Mouse (Mus musculus) MEL (cell line): Measurements from ENCODE around the gene March6. TPM values are rescaled to one million over a fixed set of nuclear protein-coding genes. Genes with fewer than 3 reads are reported as not detected.

Source experiments
- DNase-seq: peaks from one replicate; pipeline ENCODE4 v3.0.0; 2011; ENCODE audit warnings: low read depth, low spot score
- H3K27ac ChIP-seq: 2 replicates; pipeline ENCODE4 v1.5.1; 2012; ENCODE audit warnings: low read depth, mild to moderate bottlenecking, control low read depth, low read length, moderate library complexity; ENCODE audit not compliant: control insufficient read depth
- H3K27me3 ChIP-seq, 2 experiments: fragments of 150-350 bp in 1 of 2; sonication (generic) in 1 of 2; 2 replicates each; pipeline ENCODE4 v1.6.1; 2012; ENCODE audit warnings: low read length in 2 of 2, mild to moderate bottlenecking in 2 of 2, improper control_type of control experiment in 1 of 2, moderate library complexity in 1 of 2; ENCODE audit not compliant: insufficient read depth in 2 of 2, control insufficient read depth in 1 of 2
- H3K36me3 ChIP-seq, 2 experiments: 2 replicates each; pipeline ENCODE4 v1.6.1; 2012 to 2014; ENCODE audit warnings: low read length in 2 of 2, improper control_type of control experiment in 1 of 2, inconsistent platforms in 1 of 2, mild to moderate bottlenecking in 1 of 2; ENCODE audit not compliant: insufficient read depth in 2 of 2, control insufficient read depth in 1 of 2
- H3K4me1 ChIP-seq, 2 experiments: fragments of 150-350 bp in 1 of 2; sonication (generic) in 1 of 2; 2 replicates each; pipeline ENCODE4 v1.6.1; 2012; ENCODE audit warnings: low read length in 2 of 2, improper control_type of control experiment in 1 of 2, mild to moderate bottlenecking in 1 of 2; ENCODE audit not compliant: insufficient read depth in 2 of 2, control insufficient read depth in 1 of 2
- H3K4me3 ChIP-seq, 2 experiments: fragments of 150-350 bp in 1 of 2; sonication (generic) in 1 of 2; 2 replicates each; pipeline ENCODE4 v1.5.1; 2012; ENCODE audit warnings: low read depth in 2 of 2, low read length in 2 of 2, mild to moderate bottlenecking in 2 of 2, moderate library complexity in 2 of 2, control low read depth in 1 of 2, improper control_type of control experiment in 1 of 2; ENCODE audit not compliant: control insufficient read depth in 1 of 2, insufficient read depth in 1 of 2
- H3K79me2 ChIP-seq: 2 replicates; pipeline ENCODE4 v1.6.1; 2012; ENCODE audit warnings: mild to moderate bottlenecking, low read length, moderate library complexity; ENCODE audit not compliant: control insufficient read depth, poor library complexity, insufficient read depth
- H3K9ac ChIP-seq: 2 replicates; pipeline ENCODE4 v1.6.1; 2012; ENCODE audit warnings: low read depth, mild to moderate bottlenecking, control low read depth, low read length, moderate library complexity; ENCODE audit not compliant: control insufficient read depth, poor library complexity, severe bottlenecking
- H3K9me3 ChIP-seq: fragments of 150-350 bp; sonication (generic); replicated peaks from 2 replicates; pipeline ENCODE4 v1.6.1; 2012; ENCODE audit warnings: mild to moderate bottlenecking, low read length, improper control_type of control experiment, moderate library complexity; ENCODE audit not compliant: insufficient read depth
- BHLHE40 ChIP-seq: IDR thresholded peaks from 2 replicates; pipeline ENCODE4 v1.6.1; 2012; ENCODE audit warnings: low read depth, mild to moderate bottlenecking, inconsistent platforms, low read length, improper control_type of control experiment, borderline replicate concordance
- CHD1 ChIP-seq: IDR thresholded peaks from 2 replicates; pipeline ENCODE4 v1.6.1; 2012; ENCODE audit warnings: low read depth, mild to moderate bottlenecking, inconsistent platforms, low read length, improper control_type of control experiment
- CTCF ChIP-seq, 3 experiments: IDR thresholded peaks in 2 of 3; conservative IDR thresholded peaks in 1 of 3; 2 replicates each; pipeline ENCODE4 v1.5.1; 2011 to 2012; ENCODE audit warnings: low read length in 3 of 3, low read depth in 2 of 3, mild to moderate bottlenecking in 2 of 3, improper control_type of control experiment in 1 of 3, inconsistent platforms in 1 of 3, mixed read lengths in 1 of 3, moderate library complexity in 1 of 3; ENCODE audit not compliant: control insufficient read depth in 1 of 3, insufficient read depth in 1 of 3, poor library complexity in 1 of 3, severe bottlenecking in 1 of 3
- E2F4 ChIP-seq: IDR thresholded peaks from 2 replicates; pipeline ENCODE4 v1.6.1; 2011; ENCODE audit warnings: low read depth, low read length, improper control_type of control experiment, borderline replicate concordance
- ELF1 ChIP-seq: IDR thresholded peaks from 2 replicates; pipeline ENCODE4 v1.6.1; 2014; ENCODE audit warnings: low read depth, mild to moderate bottlenecking, inconsistent platforms, low read length, improper control_type of control experiment, moderate library complexity
- EP300 ChIP-seq, 2 experiments: IDR thresholded peaks; 2 replicates each; pipeline ENCODE4 v1.6.1; 2011; ENCODE audit warnings: improper control_type of control experiment in 2 of 2, low read length in 2 of 2, low read depth in 1 of 2, mild to moderate bottlenecking in 1 of 2
- GABPA ChIP-seq: IDR thresholded peaks from 2 replicates; pipeline ENCODE4 v1.6.1; 2012; ENCODE audit warnings: low read depth, mild to moderate bottlenecking, inconsistent platforms, low read length, improper control_type of control experiment, moderate library complexity
- GATA1 ChIP-seq: IDR thresholded peaks from 2 replicates; pipeline ENCODE4 v1.6.1; 2011; ENCODE audit warnings: low read depth, low read length, improper control_type of control experiment
- JUND ChIP-seq: IDR thresholded peaks from 2 replicates; pipeline ENCODE4 v1.6.1; 2011; ENCODE audit warnings: low read depth, mild to moderate bottlenecking, improper control_type of control experiment, low read length
- MAFK ChIP-seq: IDR thresholded peaks from 2 replicates; pipeline ENCODE4 v1.6.1; 2011; ENCODE audit warnings: low read depth, mild to moderate bottlenecking, low read length, improper control_type of control experiment, borderline replicate concordance
- MAX ChIP-seq: IDR thresholded peaks from 2 replicates; pipeline ENCODE4 v1.6.1; 2011; ENCODE audit warnings: low read length, improper control_type of control experiment
- MEF2A ChIP-seq: IDR thresholded peaks from 2 replicates; pipeline ENCODE4 v1.6.1; 2014; ENCODE audit warnings: low read depth, mild to moderate bottlenecking, inconsistent platforms, low read length, improper control_type of control experiment; ENCODE audit not compliant: poor library complexity, insufficient replicate concordance, severe bottlenecking; ENCODE audit errors: extremely low read depth
- NELFE ChIP-seq: IDR thresholded peaks from 2 replicates; pipeline ENCODE4 v1.6.1; 2011; ENCODE audit warnings: low read depth, low read length, improper control_type of control experiment
- NRF1 ChIP-seq: IDR thresholded peaks from 2 replicates; pipeline ENCODE4 v1.6.1; 2014; ENCODE audit warnings: low read depth, mild to moderate bottlenecking, inconsistent platforms, low read length, improper control_type of control experiment, moderate library complexity; ENCODE audit not compliant: poor library complexity, insufficient read depth, severe bottlenecking
- POLR2AphosphoS2 ChIP-seq: IDR thresholded peaks from 2 replicates; pipeline ENCODE4 v1.6.1; 2011; ENCODE audit warnings: low read length, improper control_type of control experiment
- POLR2AphosphoS5 ChIP-seq: IDR thresholded peaks from 2 replicates; pipeline ENCODE4 v1.6.1; 2012; ENCODE audit warnings: low read depth, borderline replicate concordance, mild to moderate bottlenecking, inconsistent platforms, low read length, moderate library complexity, mixed read lengths
- SIN3A ChIP-seq: IDR thresholded peaks from 2 replicates; pipeline ENCODE4 v1.6.1; 2012; ENCODE audit warnings: low read length, improper control_type of control experiment, inconsistent platforms
- SMC3 ChIP-seq: IDR thresholded peaks from 2 replicates; pipeline ENCODE4 v1.6.1; 2011; ENCODE audit warnings: low read depth, low read length, improper control_type of control experiment
- TAL1 ChIP-seq: IDR thresholded peaks from 2 replicates; pipeline ENCODE4 v1.6.1; 2012; ENCODE audit warnings: mild to moderate bottlenecking, inconsistent platforms, low read length, moderate library complexity, mixed read lengths
- UBTF ChIP-seq: IDR thresholded peaks from 2 replicates; pipeline ENCODE4 v1.6.1; 2012; ENCODE audit warnings: low read depth, mild to moderate bottlenecking, inconsistent platforms, low read length, improper control_type of control experiment, moderate library complexity, borderline replicate concordance; ENCODE audit not compliant: insufficient read depth
- USF1 ChIP-seq: IDR thresholded peaks from 2 replicates; pipeline ENCODE4 v1.6.1; 2014; ENCODE audit warnings: low read depth, mild to moderate bottlenecking, inconsistent platforms, low read length, improper control_type of control experiment, moderate library complexity
- ZKSCAN1 ChIP-seq: IDR thresholded peaks from 2 replicates; pipeline ENCODE4 v1.6.1; 2012; ENCODE audit warnings: low read depth, mild to moderate bottlenecking, inconsistent platforms, low read length, improper control_type of control experiment, moderate library complexity
- ZNF384 ChIP-seq: IDR thresholded peaks from 2 replicates; pipeline ENCODE4 v1.6.1; 2012; ENCODE audit warnings: low read depth, mild to moderate bottlenecking, inconsistent platforms, low read length, improper control_type of control experiment
- polyA plus RNA-seq, 2 experiments: library from polyadenylated mRNA; stranded (reverse) in 1 of 2; unstranded in 1 of 2; fragments of >175 nt in 1 of 2; fragments of >200 nt in 1 of 2; gene quantifications; 2 replicates each; pipeline versions ENCODE4 v1.2.1 to v1.2.4; 2012; ENCODE audit warnings: low replicate concordance in 2 of 2, low read depth in 1 of 2; ENCODE audit not compliant: insufficient read length in 2 of 2, insufficient read depth in 1 of 2, missing spikeins in 1 of 2
- total RNA-seq: library from RNA; depleted of rRNA; stranded (reverse); fragments of 300-350 nt; gene quantifications from 2 replicates; pipeline ENCODE4 v1.2.3, GENCODE M21; 2012

March6 gene
- total and polyA plus RNA-seq, 3 experiments = 37.9 to 114 (median 62.5) TPM

- no peaks in the 10 kb centered on the region for H3K27me3 ChIP-seq
- H3K4me1 ChIP-seq = peaks cover 0 to 17% of the 10 kb centered on the region in 2 experiments; a peak in 2 of 4 replicates
- H3K9ac ChIP-seq = no peak overlapping the region
- TF ChIP-seq MAX = no peak
- TF ChIP-seq CTCF (IDR thresholded peaks at IDR 0.05 in 2 of 3, conservative IDR thresholded peaks at IDR 0.05 in 1 of 3; ENCODE audit: control insufficient read depth in 1 of 3, insufficient read depth in 1 of 3, low read depth in 2 of 3, low read length in 3 of 3, poor library complexity in 1 of 3, severe bottlenecking in 1 of 3) = no peak
- no peak for TF ChIP-seq GATA1
- TF ChIP-seq MEF2A = no peak
- no peak for TF ChIP-seq NRF1
- TF ChIP-seq SMC3 = no peak
- no peak for TF ChIP-seq EP300 (IDR thresholded peaks at IDR 0.05; ENCODE audit: low read depth in 1 of 2, low read length in 2 of 2)
- no peak for TF ChIP-seq E2F4
- TF ChIP-seq GABPA = no peak
- TF ChIP-seq JUND = no peak
- TF ChIP-seq NELFE = no peak
- no peak for TF ChIP-seq MAFK
- H3K9me3 ChIP-seq = no peaks in the 10 kb centered on the region
- no peaks in the 10 kb centered on the region for H3K79me2 ChIP-seq
- no peak for DNase-seq
- peaks cover 0 to 8% of the 10 kb centered on the region in 2 experiments; a peak in 2 of 4 replicates for H3K36me3 ChIP-seq
- H3K27ac ChIP-seq = no peak overlapping the region
- no peak overlapping the region for H3K4me3 ChIP-seq
Measured at GRCm38 (mm10) chr15:31550381-31550780, 19.5 kb upstream of the March6 start.

DNA sequence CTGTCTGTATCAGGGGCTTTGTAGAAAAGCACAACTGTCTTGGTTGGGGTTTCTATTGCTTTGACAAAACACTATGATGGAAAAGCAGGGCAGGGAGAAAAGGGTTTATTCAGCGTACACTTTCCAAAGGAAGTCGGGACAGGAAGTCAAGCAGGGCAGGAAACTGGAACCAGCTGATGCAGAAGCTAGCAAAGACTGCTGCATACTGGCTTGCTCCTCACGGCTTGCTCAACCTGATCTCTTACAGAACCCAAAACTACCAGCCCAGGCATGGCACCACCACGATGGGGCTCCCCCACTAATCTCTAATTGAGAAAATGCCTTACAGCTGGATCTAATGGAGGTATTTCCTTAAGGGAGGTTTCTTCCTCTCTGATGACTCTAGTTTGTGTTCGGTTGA is 16.6 kb upstream of the March6 start:
- no peak overlapping the region for H3K9ac ChIP-seq
- no peaks in the 10 kb centered on the region for H3K27me3 ChIP-seq
- H3K79me2 ChIP-seq = no peaks in the 10 kb centered on the region
- no peak for DNase-seq
- H3K27ac ChIP-seq = no peak overlapping the region
- peaks cover 0 to 11% of the 10 kb centered on the region in 2 experiments; a peak in 2 of 4 replicates for H3K36me3 ChIP-seq
- TF ChIP-seq UBTF (no peak), NRF1 (no peak), TAL1 (no peak), SIN3A (no peak), ZNF384 (no peak), CHD1 (no peak), USF1 (no peak), ELF1 (no peak), ZKSCAN1 (no peak), MAFK (no peak), NELFE (no peak), POLR2AphosphoS5 (no peak), BHLHE40 (no peak), POLR2AphosphoS2 (no peak)
- no peaks in the 10 kb centered on the region for H3K9me3 ChIP-seq
- peaks cover 6 to 11% of the 10 kb centered on the region in 2 experiments for H3K4me1 ChIP-seq
- H3K4me3 ChIP-seq = no peak overlapping the region
